Mouse (Mus musculus) c-Kit-positive CD71-positive TER-119-negative erythroid progenitor cells, embryonic 14.5 days (primary cell): ENCODE results near the gene Esyt3.

Experiments
- DNase-seq: peaks from one replicate; pipeline ENCODE4 v3.0.0-alpha.2; 2013; ENCODE audit warnings: low read depth

Gene Esyt3

GRCm38 (mm10) chr9:99357921-99358692 is at the start of gene Esyt3:
Gene Esyt3, minus strand, starts transcription at chr9:99358557.
- DNase-seq = no peak

GRCm38 (mm10) chr9:99401288-99401974 is 43.1 kb upstream of the Esyt3 start:
- no peak for DNase-seq

GRCm38 (mm10) chr9:99400781-99401180 is 42.4 kb upstream of the Esyt3 start:
- DNase-seq = no peak

GRCm38 (mm10) chr9:99397056-99397815 is 38.9 kb upstream of the Esyt3 start:
- DNase-seq = no peak

GRCm38 (mm10) chr9:99394366-99394765 is 36.0 kb upstream of the Esyt3 start:
- DNase-seq = no peak

- DNase-seq = no peak
Measured at GRCm38 (mm10) chr9:99393146-99393545, 34.8 kb upstream of the Esyt3 start.

GRCm38 (mm10) chr9:99391557-99391956 is 33.2 kb upstream of the Esyt3 start:
- no peak for DNase-seq

GRCm38 (mm10) chr9:99390716-99391115 is 32.4 kb upstream of the Esyt3 start:
- DNase-seq = no peak

- DNase-seq = no peak
Measured at GRCm38 (mm10) chr9:99390201-99390600, 31.8 kb upstream of the Esyt3 start.

- no peak for DNase-seq
Measured at GRCm38 (mm10) chr9:99389506-99389905, 31.1 kb upstream of the Esyt3 start.

GRCm38 (mm10) chr9:99388856-99389255 is 30.5 kb upstream of the Esyt3 start:
- DNase-seq = no peak

- no peak for DNase-seq
Measured at GRCm38 (mm10) chr9:99388078-99388477, 29.7 kb upstream of the Esyt3 start.

GRCm38 (mm10) chr9:99382556-99382955 is 24.2 kb upstream of the Esyt3 start:
- no peak for DNase-seq

- no peak for DNase-seq
Measured at GRCm38 (mm10) chr9:99379194-99379593, 20.8 kb upstream of the Esyt3 start.

- peak; percentile 45 for DNase-seq
Measured at GRCm38 (mm10) chr9:99376591-99377418, 18.4 kb upstream of the Esyt3 start.

- no peak for DNase-seq
Measured at GRCm38 (mm10) chr9:99368431-99368830, 10.1 kb upstream of the Esyt3 start.

- DNase-seq = no peak
Measured at GRCm38 (mm10) chr9:99365906-99366305, 7.5 kb upstream of the Esyt3 start.

- DNase-seq = no peak
Measured at GRCm38 (mm10) chr9:99363076-99363475, 4.7 kb upstream of the Esyt3 start.

GRCm38 (mm10) chr9:99361946-99362345 is 3.6 kb upstream of the Esyt3 start:
- DNase-seq = no peak

GRCm38 (mm10) chr9:99359012-99359411 is 655 bp upstream of the Esyt3 start:
- no peak for DNase-seq

- no peak for DNase-seq
Measured at GRCm38 (mm10) chr9:99357561-99357920, 816 bp downstream of the Esyt3 start.

- DNase-seq = no peak
Measured at GRCm38 (mm10) chr9:99355971-99356370, 2.4 kb downstream of the Esyt3 start.
